Mouse (Mus musculus) liver, embryonic 11.5 days (tissue): Measurements from ENCODE around the gene Hps4. TPM values are rescaled to one million over a fixed set of nuclear protein-coding genes. Genes with fewer than 3 reads are reported as not detected.
"Not testable (repeated sequence)": the region's sequence is repeated elsewhere in the genome, so short reads cannot be mapped to it uniquely, and the experiment has no call there.

Experiments
- ATAC-seq: fragments of 200-750 bp; cut with Nextera tagmentation; replicated peaks from 2 replicates; pipeline ENCODE4 v1.8.0; 2017; ENCODE audit warnings: moderate number of reproducible peaks, mild to moderate bottlenecking, moderate TSS enrichment, moderate library complexity; ENCODE audit not compliant: low FRiP score
- DNase-seq: peaks from one replicate; pipeline ENCODE4 v3.0.0-alpha.2; 2017; ENCODE audit warnings: low spot score
- H3K27ac ChIP-seq: fragments of 300-500 bp; sonication (generic); 2 replicates; pipeline ENCODE4 v1.5.1; 2014; ENCODE audit warnings: mild to moderate bottlenecking, low read depth, low read length, control low read depth
- H3K27me3 ChIP-seq: fragments of 300-500 bp; sonication (generic); replicated peaks from 2 replicates; pipeline ENCODE4 v1.6.1; 2014; ENCODE audit warnings: low read length, mixed read lengths; ENCODE audit not compliant: control insufficient read depth, insufficient read depth
- H3K36me3 ChIP-seq: fragments of 300-500 bp; sonication (generic); 2 replicates; pipeline ENCODE4 v1.6.1; 2014; ENCODE audit warnings: mild to moderate bottlenecking, low read length, moderate library complexity, mixed read lengths; ENCODE audit not compliant: control insufficient read depth, insufficient read depth
- H3K4me1 ChIP-seq: fragments of 300-500 bp; sonication (generic); replicated peaks from 2 replicates; pipeline ENCODE4 v1.6.1; 2014; ENCODE audit warnings: low read length, mixed read lengths; ENCODE audit not compliant: control insufficient read depth, insufficient read depth
- H3K4me2 ChIP-seq: fragments of 300-500 bp; sonication (generic); 2 replicates; pipeline ENCODE4 v1.6.1; 2014; ENCODE audit warnings: mild to moderate bottlenecking, control low read depth, moderate library complexity
- H3K4me3 ChIP-seq: fragments of 300-500 bp; sonication (generic); 2 replicates; pipeline ENCODE4 v1.5.1; 2014; ENCODE audit warnings: low read depth, low read length, control low read depth
- H3K9ac ChIP-seq: fragments of 300-500 bp; sonication (generic); 2 replicates; pipeline ENCODE4 v1.6.1; 2014; ENCODE audit warnings: low read depth, low read length, control low read depth
- H3K9me3 ChIP-seq: fragments of 300-500 bp; sonication (generic); 2 replicates; pipeline ENCODE4 v1.6.1; 2016; ENCODE audit warnings: low read length, inconsistent platforms, mixed read lengths; ENCODE audit not compliant: control insufficient read depth
- WGBS: fragments of 180-500 bp; shearing (Covaris S2); extraction: QIAGEN DNeasy Blood & Tissue Kit; methylation state at CpG from one replicate; pipeline ENCODE4 v1.1.7; 2014; 5-methylcytosine and 5-hydroxymethylcytosine counted together
- polyA plus RNA-seq: library from polyadenylated mRNA; unstranded; fragments of >200 nt; fragmentation: Nextera tagmentation; extraction: Ambion mirVana; gene quantifications from 2 replicates; pipeline ENCODE4 v1.2.1, GENCODE M21; 2014

Hps4 gene
- polyA plus RNA-seq, 1 experiment from 2014 or later, result 32.2 TPM

DNA sequence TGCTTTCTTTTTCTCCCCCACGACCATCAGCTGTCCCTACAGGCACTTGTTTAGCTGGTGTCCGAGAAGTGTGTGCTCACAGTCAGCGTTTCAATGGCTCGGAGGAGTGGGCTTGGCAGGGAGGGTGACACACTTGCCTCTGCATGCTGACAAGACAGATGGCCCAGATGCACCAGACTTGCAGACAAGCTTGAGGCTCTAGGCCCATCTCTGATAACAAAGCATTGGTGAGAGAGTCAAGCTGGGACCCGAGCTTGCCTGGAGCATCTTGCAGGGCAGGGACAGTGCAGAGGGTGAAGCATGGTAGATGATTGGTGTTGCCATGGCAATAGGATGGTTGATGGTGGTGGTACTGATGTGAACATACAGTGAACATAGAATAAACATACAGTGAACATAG, 66.4 kb downstream of the Hps4 start:
- ATAC-seq, result no peak
- DNase-seq, result no peak
- Histone ChIP-seq H3K36me3 (no peaks in the 10 kb centered on the region), H3K9ac (no peak overlapping the region), H3K27me3 (peaks cover 7% of the 10 kb centered on the region), H3K4me3 (no peak overlapping the region), H3K4me1 (no peaks in the 10 kb centered on the region), H3K9me3 (no peaks in the 10 kb centered on the region), H3K4me2 (no peak overlapping the region), H3K27ac (no peak overlapping the region)
- 60% methylated on average over 5 of the region's 5 CpGs for WGBS

DNA sequence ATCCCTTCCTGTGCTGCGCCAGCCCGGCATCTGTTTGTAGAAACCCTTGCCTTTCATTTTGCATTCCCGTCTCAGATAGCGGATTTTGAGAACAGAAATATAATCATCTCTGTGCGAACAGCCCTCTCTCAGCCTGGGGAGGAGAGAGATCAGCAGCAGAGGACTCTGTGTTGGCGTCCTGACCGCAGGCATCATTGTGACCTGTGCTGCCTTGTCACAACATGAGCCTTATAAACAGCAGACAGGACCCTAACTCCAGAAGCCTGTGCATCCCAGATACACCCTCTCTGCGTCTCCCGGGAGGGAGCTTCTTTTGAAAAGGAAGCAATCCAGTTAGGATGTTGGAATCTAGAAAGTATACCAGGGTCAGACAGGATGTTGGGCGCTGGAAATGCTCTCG, 68.2 kb downstream of the Hps4 start:
- no peak overlapping the region for H3K27ac ChIP-seq
- H3K9me3 ChIP-seq, result no peaks in the 10 kb centered on the region
- no peaks in the 10 kb centered on the region for H3K4me1 ChIP-seq
- DNase-seq, result no peak
- H3K27me3 ChIP-seq, result peaks cover 7% of the 10 kb centered on the region
- ATAC-seq, result no peak
- 51% methylated on average over 11 of the region's 11 CpGs for WGBS
- no peak overlapping the region for H3K4me3 ChIP-seq
- H3K4me2 ChIP-seq, result no peak overlapping the region
- H3K9ac ChIP-seq, result no peak overlapping the region
- no peaks in the 10 kb centered on the region for H3K36me3 ChIP-seq

DNA sequence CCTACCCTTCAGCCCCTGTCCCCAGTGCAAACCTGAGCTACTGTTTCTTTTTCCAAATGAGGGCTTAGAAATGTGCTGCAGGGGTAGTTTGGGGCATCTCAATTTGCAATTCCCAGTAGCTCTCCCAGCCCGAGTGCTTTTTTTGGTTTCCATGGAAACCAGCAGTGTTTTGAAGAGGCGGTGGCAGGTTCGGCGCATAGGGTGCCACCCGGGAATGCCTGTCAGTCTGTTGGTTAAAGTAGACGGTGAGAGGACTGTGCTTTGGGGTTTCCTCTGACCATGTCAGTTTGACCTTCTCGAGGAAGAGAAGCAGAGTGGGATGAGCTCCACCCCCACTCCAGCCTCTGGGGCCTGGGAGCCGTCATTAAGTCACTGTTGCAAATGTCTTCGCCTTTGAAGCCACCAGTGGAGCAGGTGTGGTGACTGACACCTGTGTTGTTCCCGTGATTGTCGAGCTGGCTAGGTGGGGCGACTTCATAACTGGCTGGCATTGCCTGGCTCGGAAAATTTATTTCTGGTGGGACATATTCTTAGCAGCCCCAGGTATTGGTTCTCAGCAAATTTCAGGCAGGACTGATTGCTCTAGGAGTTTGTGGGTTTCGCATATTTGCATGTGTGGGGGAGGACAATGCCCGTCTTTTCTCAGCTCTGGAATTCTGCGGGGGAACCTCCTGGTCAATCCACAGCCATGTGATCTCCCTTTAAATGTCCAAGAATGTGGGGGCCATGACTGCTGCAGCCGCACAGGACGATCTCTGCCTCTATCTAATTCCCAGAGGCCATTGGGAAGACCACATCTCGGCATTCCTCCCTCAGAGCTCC, 68.8 kb downstream of the Hps4 start:
- H3K4me3 ChIP-seq, result no peak overlapping the region
- H3K36me3 ChIP-seq, result no peaks in the 10 kb centered on the region
- no peaks in the 10 kb centered on the region for H3K4me1 ChIP-seq
- H3K27ac ChIP-seq, result no peak overlapping the region
- peaks cover 7% of the 10 kb centered on the region for H3K27me3 ChIP-seq
- H3K9me3 ChIP-seq, result no peaks in the 10 kb centered on the region
- peak overlapping the region; percentile 12; the same call in 1 of the 2 replicates for H3K4me2 ChIP-seq
- H3K9ac ChIP-seq, result no peak overlapping the region
- ATAC-seq (no peak), DNase-seq (no peak)
- 22% methylated on average over 19 of the region's 19 CpGs for WGBS

DNA sequence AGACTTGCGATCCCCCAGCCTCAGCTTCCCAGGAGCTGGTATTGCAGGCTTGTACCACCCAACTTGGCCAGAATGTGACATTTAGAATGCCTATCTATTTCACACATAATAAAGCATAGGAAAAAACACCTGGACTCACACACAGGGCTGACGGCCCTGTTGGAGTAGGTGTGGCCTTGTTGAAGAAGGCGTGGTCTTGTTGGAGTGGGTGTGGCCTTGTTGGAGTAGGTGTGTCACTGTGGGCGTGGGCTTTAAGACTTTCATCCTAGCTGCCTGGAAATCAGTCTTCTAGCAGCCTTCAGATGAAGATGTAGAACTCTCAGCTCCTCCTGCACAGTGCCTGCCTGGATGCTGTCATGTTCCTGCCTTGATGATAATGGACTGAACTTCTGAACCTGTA, 69.9 kb downstream of the Hps4 start:
- H3K4me3 ChIP-seq, H3K27me3 ChIP-seq, H3K4me2 ChIP-seq, ATAC-seq, H3K27ac ChIP-seq, H3K9ac ChIP-seq, DNase-seq, H3K36me3 ChIP-seq, H3K4me1 ChIP-seq, H3K9me3 ChIP-seq: not testable (repeated sequence)
- WGBS, result 61% methylated on average over 4 of the region's 4 CpGs

DNA sequence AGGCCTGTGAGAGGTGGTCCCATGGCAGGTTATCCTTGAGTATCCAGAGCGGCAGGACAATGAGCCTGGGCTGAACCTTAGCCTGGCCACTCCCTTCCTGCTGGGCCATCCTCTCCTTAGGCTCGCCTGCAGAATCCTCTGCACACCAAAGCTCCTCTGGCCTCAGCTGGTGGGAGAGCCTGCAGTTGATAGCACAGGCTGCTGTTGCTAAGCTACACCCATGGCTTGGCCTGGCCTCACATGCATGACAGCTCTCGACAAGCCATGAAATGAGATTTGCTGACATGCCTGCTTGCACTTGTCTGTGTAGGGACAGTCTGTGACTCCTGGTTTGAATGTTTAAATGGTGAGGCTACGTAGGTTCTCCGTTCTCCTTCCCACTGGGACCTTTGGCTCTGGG, 73.8 kb downstream of the Hps4 start:
- no peaks in the 10 kb centered on the region for H3K36me3 ChIP-seq
- ATAC-seq (no peak), DNase-seq (no peak)
- H3K27me3 ChIP-seq, result peaks cover under 1% of the 10 kb centered on the region
- H3K4me2 ChIP-seq, result no peak overlapping the region
- H3K4me3 ChIP-seq, result no peak overlapping the region
- no peaks in the 10 kb centered on the region for H3K4me1 ChIP-seq
- no peak overlapping the region for H3K27ac ChIP-seq
- 66% methylated on average over 5 of the region's 5 CpGs for WGBS
- no peak overlapping the region for H3K9ac ChIP-seq
- H3K9me3 ChIP-seq, result no peaks in the 10 kb centered on the region

DNA sequence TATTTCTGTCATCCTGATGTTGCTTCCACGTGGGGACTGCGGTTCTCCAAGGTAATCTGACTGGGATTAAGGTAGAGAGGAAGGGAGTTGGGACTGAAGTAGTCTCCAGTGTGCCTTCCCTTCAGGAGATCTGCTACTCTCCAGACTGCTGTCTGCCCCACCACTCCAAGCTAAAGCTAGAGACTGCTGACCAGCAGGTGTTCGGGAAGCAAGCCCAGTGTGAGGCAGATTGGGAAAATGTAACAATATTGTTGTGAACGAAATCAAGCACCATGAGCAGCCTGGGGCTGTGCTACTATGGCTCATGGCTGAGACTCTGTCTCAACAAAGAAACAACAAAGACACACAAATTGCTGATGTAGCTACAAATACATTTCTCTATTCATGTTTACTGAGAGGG, 75.1 kb downstream of the Hps4 start:
- no peak for DNase-seq
- Histone ChIP-seq H3K4me1 (no peaks in the 10 kb centered on the region), H3K4me2 (no peak overlapping the region), H3K36me3 (no peaks in the 10 kb centered on the region), H3K9ac (no peak overlapping the region), H3K27me3 (no peaks in the 10 kb centered on the region; the same call in none of the 2 replicates), H3K9me3 (no peaks in the 10 kb centered on the region), H3K4me3 (no peak overlapping the region), H3K27ac (no peak overlapping the region)
- 57% methylated on average over 4 of the region's 4 CpGs for WGBS
- no peak for ATAC-seq

DNA sequence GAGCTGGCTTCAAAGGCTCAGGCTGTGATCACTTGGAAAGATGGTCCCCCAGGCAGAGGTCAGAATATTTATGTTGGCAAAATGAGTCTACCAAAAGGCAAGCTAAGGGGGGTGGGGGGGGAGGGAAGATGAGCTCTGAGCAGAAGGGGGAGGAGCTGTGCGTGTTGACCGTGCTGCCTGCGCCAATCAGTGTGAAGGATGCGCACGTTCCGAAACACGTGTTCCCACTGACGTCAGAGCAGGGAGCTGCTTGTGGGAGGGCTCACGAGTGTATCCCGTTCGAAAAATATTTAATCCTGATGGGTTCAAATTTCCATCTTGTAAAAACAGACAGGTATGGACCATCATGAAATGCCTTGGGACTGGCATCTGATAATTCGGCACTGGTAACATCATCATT, 76.7 kb downstream of the Hps4 start:
- Histone ChIP-seq H3K4me1 (no peaks in the 10 kb centered on the region), H3K27me3 (peaks cover 11% of the 10 kb centered on the region), H3K4me2 (no peak overlapping the region), H3K4me3 (no peak overlapping the region), H3K36me3 (no peaks in the 10 kb centered on the region), H3K9me3 (no peaks in the 10 kb centered on the region), H3K9ac (no peak overlapping the region), H3K27ac (no peak overlapping the region)
- ATAC-seq, result no peak; the same call in 1 of the 2 replicates
- WGBS, result 38% methylated on average over 12 of the region's 12 CpGs
- no peak for DNase-seq

DNA sequence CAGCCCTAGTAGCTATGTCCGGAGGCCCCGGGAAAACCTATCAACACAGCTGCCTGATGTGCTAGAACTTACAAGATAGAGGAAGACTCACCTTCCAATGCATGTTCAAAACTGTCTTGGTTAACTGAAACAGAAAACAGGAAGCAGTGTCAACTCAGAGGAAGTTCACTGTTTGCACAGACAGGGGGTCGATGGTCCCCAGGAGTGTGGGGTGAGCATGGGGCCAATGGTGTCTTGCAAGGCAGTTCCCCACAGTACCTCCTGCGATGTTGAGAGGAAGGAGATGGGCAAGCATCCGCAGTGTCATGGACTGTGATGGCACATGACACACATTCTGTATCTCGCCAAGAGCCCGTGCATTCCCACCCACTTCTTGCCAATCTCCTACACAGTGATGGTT, 83.8 kb downstream of the Hps4 start:
- no peak overlapping the region for H3K4me2 ChIP-seq
- no peak for DNase-seq
- H3K4me3 ChIP-seq, result no peak overlapping the region
- no peaks in the 10 kb centered on the region for H3K36me3 ChIP-seq
- WGBS, result 59% methylated on average over 7 of the region's 7 CpGs
- H3K27me3 ChIP-seq, result peaks cover 34% of the 10 kb centered on the region
- H3K4me1 ChIP-seq, result no peaks in the 10 kb centered on the region
- H3K27ac ChIP-seq, result no peak overlapping the region
- ATAC-seq, result no peak
- no peak overlapping the region for H3K9ac ChIP-seq
- H3K9me3 ChIP-seq, result no peaks in the 10 kb centered on the region

DNA sequence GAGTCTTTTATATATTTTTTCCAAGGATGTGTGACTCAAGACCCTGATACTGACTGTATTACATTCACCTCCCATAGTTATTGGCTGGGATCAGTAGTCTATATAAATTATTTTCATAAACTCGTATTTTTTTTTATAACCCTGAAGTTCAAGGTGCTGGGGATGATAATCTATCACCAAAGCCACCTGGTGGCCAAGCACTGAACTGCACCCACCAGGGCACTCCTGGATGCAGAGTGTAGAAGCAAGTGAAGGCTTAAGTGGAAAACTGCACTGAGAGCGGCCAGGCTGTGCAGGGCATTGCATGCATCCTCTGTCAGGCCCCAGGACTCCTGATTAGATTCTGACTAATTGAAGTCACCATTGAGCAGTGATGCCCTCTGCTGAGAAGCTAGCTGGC, 84.4 kb downstream of the Hps4 start:
- no peak overlapping the region for H3K9ac ChIP-seq
- no peak overlapping the region for H3K4me2 ChIP-seq
- no peaks in the 10 kb centered on the region for H3K4me1 ChIP-seq
- 41% methylated on average over 2 of the region's 2 CpGs for WGBS
- no peak for ATAC-seq
- H3K27ac ChIP-seq, result no peak overlapping the region
- no peak for DNase-seq
- no peaks in the 10 kb centered on the region for H3K36me3 ChIP-seq
- H3K4me3 ChIP-seq, result no peak overlapping the region
- H3K27me3 ChIP-seq, result peaks cover 37% of the 10 kb centered on the region
- H3K9me3 ChIP-seq, result no peaks in the 10 kb centered on the region
